Mouse (Mus musculus) intestine, postnatal 0 days (tissue): ENCODE results near the gene Igfbp1. TPM values are rescaled to one million over a fixed set of nuclear protein-coding genes. Genes with fewer than 3 reads are reported as not detected.
A peak's percentile ranks its signal among the peaks of the same experiment; 100 is the strongest.

ENCODE experiments used
- ATAC-seq: fragments of 200-750 bp; cut with Nextera tagmentation; 2 replicates; pipeline ENCODE4 v1.8.0; 2017; ENCODE audit warnings: mild to moderate bottlenecking, moderate TSS enrichment, moderate library complexity
- H3K27ac ChIP-seq: fragments of 300-500 bp; sonication (generic); 2 replicates; pipeline ENCODE4 v1.5.1; 2014; ENCODE audit warnings: mild to moderate bottlenecking, low read depth, low read length, moderate library complexity
- H3K27me3 ChIP-seq: fragments of 300-500 bp; sonication (generic); replicated peaks from 2 replicates; pipeline ENCODE4 v1.6.1; 2014; ENCODE audit warnings: low read length, mixed read lengths; ENCODE audit not compliant: control insufficient read depth, insufficient read depth
- H3K36me3 ChIP-seq: fragments of 300-500 bp; sonication (generic); 2 replicates; pipeline ENCODE4 v1.6.1; 2014; ENCODE audit warnings: mild to moderate bottlenecking, moderate library complexity; ENCODE audit not compliant: control insufficient read depth, insufficient read depth
- H3K4me1 ChIP-seq: fragments of 300-500 bp; sonication (generic); replicated peaks from 2 replicates; pipeline ENCODE4 v1.6.1; 2014; ENCODE audit warnings: antibody characterized with exemption, low read length, mixed read lengths; ENCODE audit not compliant: control insufficient read depth, insufficient read depth
- H3K4me2 ChIP-seq: fragments of 300-500 bp; sonication (generic); replicated peaks from 2 replicates; pipeline ENCODE4 v1.6.1; 2014; ENCODE audit warnings: low read depth, mild to moderate bottlenecking, moderate library complexity
- H3K4me3 ChIP-seq: fragments of 300-500 bp; sonication (generic); 2 replicates; pipeline ENCODE4 v1.5.1; 2014; ENCODE audit warnings: low read depth, low read length
- H3K9ac ChIP-seq: fragments of 300-500 bp; sonication (generic); 2 replicates; pipeline ENCODE4 v1.6.1; 2014; ENCODE audit warnings: mild to moderate bottlenecking, low read depth, low read length
- H3K9me3 ChIP-seq: fragments of 300-500 bp; sonication (generic); 2 replicates; pipeline ENCODE4 v1.6.1; 2016; ENCODE audit warnings: mixed run types; ENCODE audit not compliant: control insufficient read depth
- CTCF ChIP-seq: sonication (generic); IDR thresholded peaks from 2 replicates; pipeline ENCODE4 v1.5.1; 2016; ENCODE audit warnings: low read depth, mild to moderate bottlenecking, control low read depth, antibody characterized with exemption, moderate library complexity
- WGBS: fragments of 180-500 bp; shearing (Covaris S2); extraction: QIAGEN DNeasy Blood & Tissue Kit; methylation state at CpG from one replicate; pipeline ENCODE4 v1.1.7; 2014; 5-methylcytosine and 5-hydroxymethylcytosine counted together
- polyA plus RNA-seq: library from polyadenylated mRNA; unstranded; fragments of >200 nt; fragmentation: Nextera tagmentation; extraction: Ambion mirVana; gene quantifications from 2 replicates; pipeline ENCODE4 v1.2.1, GENCODE M21; 2015

The Igfbp1 gene
- polyA plus RNA-seq, 1 experiment from 2014 or later, result 0.12 TPM

- H3K4me2 ChIP-seq, result no peak overlapping the region
- no peaks in the 10 kb centered on the region for H3K36me3 ChIP-seq
- H3K9me3 ChIP-seq, result no peaks in the 10 kb centered on the region
- no peak for TF ChIP-seq CTCF
- no peaks in the 10 kb centered on the region for H3K27me3 ChIP-seq
- no peak overlapping the region for H3K27ac ChIP-seq
- H3K9ac ChIP-seq, result no peak overlapping the region
- H3K4me3 ChIP-seq, result no peak overlapping the region
- WGBS, result 71% methylated on average over 6 of the region's 6 CpGs
- ATAC-seq, result no peak
- H3K4me1 ChIP-seq, result no peaks in the 10 kb centered on the region; the same call in 1 of the 2 replicates
Observed at GRCm38 (mm10) chr11:7158196-7158595, 39.4 kb upstream of the Igfbp1 start.

GRCm38 (mm10) chr11:7160146-7160545 is 37.4 kb upstream of the Igfbp1 start:
- no peak overlapping the region for H3K4me3 ChIP-seq
- TF ChIP-seq CTCF, result no peak
- no peaks in the 10 kb centered on the region; the same call in 1 of the 2 replicates for H3K4me1 ChIP-seq
- H3K36me3 ChIP-seq, result no peaks in the 10 kb centered on the region
- H3K9me3 ChIP-seq, result no peaks in the 10 kb centered on the region
- no peak overlapping the region for H3K9ac ChIP-seq
- 53% methylated on average over 6 of the region's 6 CpGs for WGBS
- H3K27me3 ChIP-seq, result no peaks in the 10 kb centered on the region
- H3K27ac ChIP-seq, result no peak overlapping the region
- no peak overlapping the region for H3K4me2 ChIP-seq
- ATAC-seq, result no peak

- no peak for TF ChIP-seq CTCF
Observed at GRCm38 (mm10) chr11:7160637-7161101, 36.9 kb upstream of the Igfbp1 start.

GRCm38 (mm10) chr11:7161502-7162174 is 35.9 kb upstream of the Igfbp1 start:
- Histone ChIP-seq H3K4me1 (no peaks in the 10 kb centered on the region; the same call in 1 of the 2 replicates), H3K9me3 (no peaks in the 10 kb centered on the region), H3K4me3 (no peak overlapping the region), H3K9ac (no peak overlapping the region), H3K36me3 (no peaks in the 10 kb centered on the region), H3K27me3 (no peaks in the 10 kb centered on the region), H3K27ac (no peak overlapping the region), H3K4me2 (no peak overlapping the region)
- ATAC-seq, result no peak
- TF ChIP-seq CTCF, result peak; percentile 89
- 81% methylated on average over 8 of the region's 8 CpGs for WGBS

More at GRCm38 (mm10) chr11:7160637-7161101, 36.9 kb upstream of the Igfbp1 start:
- H3K4me2 ChIP-seq, result no peak overlapping the region
- no peak overlapping the region for H3K4me3 ChIP-seq
- H3K27ac ChIP-seq, result no peak overlapping the region
- H3K36me3 ChIP-seq, result no peaks in the 10 kb centered on the region
- ATAC-seq, result no peak
- no peak overlapping the region for H3K9ac ChIP-seq
- H3K4me1 ChIP-seq, result no peaks in the 10 kb centered on the region; the same call in 1 of the 2 replicates
- WGBS, result 39% methylated on average over 4 of the region's 4 CpGs
- H3K9me3 ChIP-seq, result no peaks in the 10 kb centered on the region
- no peaks in the 10 kb centered on the region for H3K27me3 ChIP-seq

GRCm38 (mm10) chr11:7164416-7164815 is 33.2 kb upstream of the Igfbp1 start:
- TF ChIP-seq CTCF, result no peak
- Histone ChIP-seq H3K27me3 (no peaks in the 10 kb centered on the region), H3K9me3 (no peaks in the 10 kb centered on the region), H3K4me2 (no peak overlapping the region), H3K27ac (no peak overlapping the region), H3K4me3 (no peak overlapping the region), H3K9ac (no peak overlapping the region), H3K36me3 (no peaks in the 10 kb centered on the region), H3K4me1 (no peaks in the 10 kb centered on the region; the same call in 1 of the 2 replicates)
- no peak for ATAC-seq
- 87% methylated on average over 4 of the region's 4 CpGs for WGBS

GRCm38 (mm10) chr11:7169645-7170044 is 27.9 kb upstream of the Igfbp1 start:
- Histone ChIP-seq H3K9ac (no peak overlapping the region), H3K4me2 (no peak overlapping the region), H3K9me3 (no peaks in the 10 kb centered on the region), H3K27me3 (no peaks in the 10 kb centered on the region), H3K4me1 (no peaks in the 10 kb centered on the region), H3K36me3 (no peaks in the 10 kb centered on the region), H3K27ac (no peak overlapping the region), H3K4me3 (no peak overlapping the region)
- ATAC-seq, result no peak
- 92% methylated on average over 1 of the region's 1 CpGs for WGBS
- TF ChIP-seq CTCF, result no peak
